Mouse (Mus musculus) layer of hippocampus, postnatal 10 days (tissue): ENCODE data around the gene Col4a6. TPM values are rescaled to one million over a fixed set of nuclear protein-coding genes. Genes with fewer than 3 reads are reported as not detected.

Experiments used
- DNase-seq, 2 experiments: peaks; one replicate each; pipeline ENCODE4 v3.0.0; 2021; ENCODE audit warnings: low spot score in 2 of 2
- total RNA-seq, 2 experiments: library from RNA; stranded (reverse); gene quantifications; 2 replicates each; pipeline ENCODE4 v1.2.3; 2021

The Col4a6 gene
- total RNA-seq, 2 experiments from 2014 or later = 1.9 to 2.6 TPM

GRCm38 (mm10) chrX:141265986-141266385, 207.9 kb downstream of the Col4a6 start:
- no peak for DNase-seq

GRCm38 (mm10) chrX:141249636-141250035, 224.2 kb downstream of the Col4a6 start:
- DNase-seq = no peak

- peak; percentile 12 to 32 for DNase-seq
These were observed 237.1 kb downstream of the Col4a6 start for GRCm38 (mm10) chrX:141236564-141237333.

GRCm38 (mm10) chrX:141228169-141228568, 245.7 kb downstream of the Col4a6 start:
- no peak for DNase-seq

- DNase-seq = peak; percentile 45 to 64
These were observed 261.1 kb downstream of the Col4a6 start for GRCm38 (mm10) chrX:141212802-141213201.

- DNase-seq = no peak
These were observed 274.9 kb downstream of the Col4a6 start for GRCm38 (mm10) chrX:141198993-141199392.

- DNase-seq = no peak
These were observed 278.8 kb downstream of the Col4a6 start for GRCm38 (mm10) chrX:141195036-141195435.

- peak; percentile 45 to 56 for DNase-seq
These were observed 298.5 kb downstream of the Col4a6 start for GRCm38 (mm10) chrX:141175353-141175752.

- no peak for DNase-seq
These were observed 308.8 kb downstream of the Col4a6 start for GRCm38 (mm10) chrX:141165067-141165466.

GRCm38 (mm10) chrX:141160371-141160770, 313.5 kb downstream of the Col4a6 start:
- no peak for DNase-seq

- DNase-seq = peak in 1 of 2 experiments; percentile 16
These were observed 315.7 kb downstream of the Col4a6 start for GRCm38 (mm10) chrX:141158160-141158559.

GRCm38 (mm10) chrX:141157626-141158025, 316.2 kb downstream of the Col4a6 start:
- DNase-seq = no peak

GRCm38 (mm10) chrX:141156696-141157095, 317.2 kb downstream of the Col4a6 start:
- no peak for DNase-seq

- DNase-seq = no peak
These were observed 322.7 kb downstream of the Col4a6 start for GRCm38 (mm10) chrX:141151182-141151581.

GRCm38 (mm10) chrX:141150290-141150689, 323.6 kb downstream of the Col4a6 start:
- no peak for DNase-seq

GRCm38 (mm10) chrX:141149705-141150104, 324.2 kb downstream of the Col4a6 start:
- DNase-seq = no peak

Other genes with a start within 250 kb of the Col4a6 start
- gene Col4a5, start 1.3 kb upstream of the Col4a6 start, total RNA-seq = 1 to 10 TPM; 7.8 to 8.3 TPM